Mouse (Mus musculus) C2C12 (cell line): ENCODE data around the gene Tle4.

Source experiments
- CEBPB ChIP-seq: IDR thresholded peaks from one replicate; pipeline ENCODE4 v1.6.1; 2011; ENCODE audit warnings: low read depth, mild to moderate bottlenecking, control low read depth, moderate library complexity
- CTCF ChIP-seq: IDR thresholded peaks from one replicate; pipeline ENCODE4 v1.5.1; 2011; ENCODE audit not compliant: control insufficient read depth, insufficient read depth, insufficient read length
- FOSL1 ChIP-seq: IDR thresholded peaks from one replicate; pipeline ENCODE4 v1.8.0; 2011; ENCODE audit warnings: mild to moderate bottlenecking, low read length; ENCODE audit not compliant: poor library complexity, insufficient read depth, severe bottlenecking
- MAX ChIP-seq: IDR thresholded peaks from one replicate; pipeline ENCODE4 v1.6.1; 2011; ENCODE audit warnings: mild to moderate bottlenecking, control low read depth
- MYOD1 ChIP-seq: IDR thresholded peaks from one replicate; pipeline ENCODE4 v1.6.1; 2011; ENCODE audit warnings: low read depth; ENCODE audit not compliant: control insufficient read depth, insufficient read length
- MYOG ChIP-seq: IDR thresholded peaks from one replicate; pipeline ENCODE4 v1.6.1; 2011; ENCODE audit not compliant: control insufficient read depth, insufficient read length; ENCODE audit errors: extremely low read depth
- USF1 ChIP-seq: IDR thresholded peaks from one replicate; pipeline ENCODE4 v1.6.1; 2011; ENCODE audit warnings: low read depth, mild to moderate bottlenecking, control low read depth, moderate library complexity

- TF ChIP-seq CTCF (no peak), MYOD1 (no peak), MYOG (no peak), MAX (no peak), CEBPB (no peak), USF1 (no peak), FOSL1 (no peak)
These were observed 622 bp downstream of the Tle4 start for GRCm38 (mm10) chr19:14596941-14597916.
